30 mouse cellular contexts compared by ENCODE assay signal in the genomic region with DNA sequence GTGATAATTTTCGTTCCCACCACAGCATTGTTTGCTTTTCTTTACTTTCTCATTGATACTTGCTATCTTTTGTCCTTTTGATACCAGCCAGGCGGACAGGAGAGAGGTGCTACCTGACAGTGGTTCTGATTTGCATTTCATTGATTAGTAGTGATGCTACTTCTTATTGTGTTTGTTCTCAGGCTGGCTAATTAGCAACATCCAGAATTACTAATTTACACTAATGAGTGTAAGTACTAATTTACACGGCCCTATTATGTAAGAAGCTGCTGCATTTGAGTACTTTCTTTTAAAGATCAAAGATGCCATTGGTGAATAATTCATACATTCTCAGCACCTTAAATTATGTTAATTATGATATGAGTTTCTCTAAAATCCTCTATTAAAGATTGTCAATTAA. TPM values are rescaled to one million over a fixed set of nuclear protein-coding genes. Genes with fewer than 3 reads are reported as not detected.
DNase-seq lines count a peak whose midpoint lies in the region; ATAC-seq and TF ChIP-seq lines count a peak whose summit lies in the region.
"Had no signal": no experiment of that assay in that cellular context is flagged by ENCODE, and none has a peak within 500 bp of the region (broad histone marks: within the 10 kb centered on the region; RNA-seq: fewer than 3 reads in every experiment).

No protein-coding gene starts in this region.

- no peak overlapping the region for H3K27ac ChIP-seq in midbrain, embryonic 13.5 days
- no peak overlapping the region for H3K27ac ChIP-seq in midbrain, embryonic 14.5 days (replicated peaks; ENCODE audit: low read depth, low read length)
- no peak overlapping the region for H3K27ac ChIP-seq in forebrain, embryonic 15.5 days (replicated peaks)
- H3K27ac ChIP-seq: heart, embryonic 15.5 days; hindbrain, embryonic 10.5 days; hindbrain, embryonic 13.5 days had no signal

- no peak overlapping the region for H3K4me3 ChIP-seq in midbrain, embryonic 13.5 days (replicated peaks)
- H3K4me3 ChIP-seq in midbrain, embryonic 14.5 days (replicated peaks; ENCODE audit: low read depth, low read length) = no peak overlapping the region
- H3K4me3 ChIP-seq in forebrain, embryonic 15.5 days = no peak overlapping the region
- H3K4me3 ChIP-seq: heart, embryonic 12.5 days; heart, embryonic 15.5 days; hindbrain, embryonic 10.5 days; hindbrain, embryonic 13.5 days had no signal

- no peak overlapping the region for H3K4me2 ChIP-seq in midbrain, embryonic 13.5 days (replicated peaks)
- H3K4me2 ChIP-seq in midbrain, embryonic 14.5 days (ENCODE audit: low read length) = no peak overlapping the region
- no peak overlapping the region for H3K4me2 ChIP-seq in forebrain, embryonic 15.5 days (replicated peaks)
- H3K4me2 ChIP-seq: heart, embryonic 12.5 days; heart, embryonic 15.5 days; hindbrain, embryonic 13.5 days had no signal

- no peaks in the 10 kb centered on the region for H3K9me3 ChIP-seq in midbrain, embryonic 13.5 days
- H3K9me3 ChIP-seq in midbrain, embryonic 14.5 days (ENCODE audit: control insufficient read depth, low read length) = no peaks in the 10 kb centered on the region
- H3K9me3 ChIP-seq in forebrain, embryonic 15.5 days = no peaks in the 10 kb centered on the region
- H3K9me3 ChIP-seq: heart, embryonic 12.5 days; heart, embryonic 15.5 days; hindbrain, embryonic 10.5 days; hindbrain, embryonic 13.5 days had no signal

- DNase-seq in midbrain, embryonic 14.5 days = no peak
- DNase-seq in Muller cell, postnatal 12 days (ENCODE audit: inconsistent ontology term) = peak; percentile 7
- peak; percentile 51 for DNase-seq in brain, embryonic 14.5 days (ENCODE audit: low read depth)
- DNase-seq in left cerebral cortex, adult 9 months (ENCODE audit: low spot score in 2 of 2) = no peak
- no peak for DNase-seq in left cerebral cortex, postnatal 14 days (ENCODE audit: low spot score in 2 of 2)
- DNase-seq: adrenal gland, adult 8-10 months; adrenal gland, postnatal 25 days; cerebellum, adult 18-20 months; cerebellum, adult 9-10 months; cerebellum, postnatal 14 days; gastrocnemius, postnatal 25 days; heart, adult 18-20 months; heart, postnatal 10 days; heart, postnatal 36 days had no signal

- intact Hi-C loops in left cerebral cortex, postnatal 14 days (cut with DNase I) = no loop called here

- WGBS in midbrain, embryonic 13.5 days = 79% methylated on average over 3 of the region's 3 CpGs
- WGBS in midbrain, embryonic 14.5 days = 72% methylated on average over 3 of the region's 3 CpGs
- WGBS in forebrain, embryonic 15.5 days = 23% methylated on average over 3 of the region's 3 CpGs

- no peak for TF ChIP-seq CTCF in brain, embryonic 14.5 days (IDR thresholded peaks at IDR 0.05; ENCODE audit: borderline replicate concordance, extremely low read depth, insufficient read depth, insufficient read length)

- TF ChIP-seq POLR2A in brain, embryonic 14.5 days (IDR thresholded peaks at IDR 0.05; ENCODE audit: borderline replicate concordance, extremely low read depth, insufficient read depth, insufficient read length, poor library complexity, severe bottlenecking) = no peak

- 0 out of 2 replicates have a peak, but pooled peaks have one; percentile 14 for ATAC-seq in midbrain, embryonic 13.5 days
- ATAC-seq in midbrain, embryonic 14.5 days (ENCODE audit: low FRiP score, low TSS enrichment) = no peak
- peak; percentile 35; the same call in 1 of the 2 replicates for ATAC-seq in forebrain, embryonic 15.5 days (replicated peaks)
- ATAC-seq: activated CD4-positive, CD25-positive, alpha-beta regulatory T cell, adult 4 months; CD4-positive, CD25-positive, alpha-beta regulatory T cell, adult 4 months; hindbrain, embryonic 16.5 days; intestine, embryonic 16.5 days had no signal

- no peaks in the 10 kb centered on the region for H3K36me3 ChIP-seq in midbrain, embryonic 13.5 days
- H3K36me3 ChIP-seq in midbrain, embryonic 14.5 days (ENCODE audit: control insufficient read depth, insufficient read depth, low read length) = no peaks in the 10 kb centered on the region
- no peaks in the 10 kb centered on the region for H3K36me3 ChIP-seq in forebrain, embryonic 15.5 days
- H3K36me3 ChIP-seq: heart, embryonic 12.5 days; heart, embryonic 15.5 days; hindbrain, embryonic 10.5 days; hindbrain, embryonic 13.5 days had no signal

- H3K4me1 ChIP-seq in midbrain, embryonic 13.5 days (replicated peaks) = no peaks in the 10 kb centered on the region
- no peaks in the 10 kb centered on the region for H3K4me1 ChIP-seq in midbrain, embryonic 14.5 days (ENCODE audit: control insufficient read depth, insufficient read depth, low read length)
- H3K4me1 ChIP-seq in forebrain, embryonic 15.5 days = peaks cover 5% of the 10 kb centered on the region; the same call in 1 of the 2 replicates
- H3K4me1 ChIP-seq: heart, embryonic 12.5 days; heart, embryonic 15.5 days; hindbrain, embryonic 10.5 days; hindbrain, embryonic 13.5 days had no signal

- no peaks in the 10 kb centered on the region for H3K27me3 ChIP-seq in midbrain, embryonic 13.5 days
- no peaks in the 10 kb centered on the region for H3K27me3 ChIP-seq in midbrain, embryonic 14.5 days (ENCODE audit: control insufficient read depth, insufficient read depth, low read length)
- H3K27me3 ChIP-seq in forebrain, embryonic 15.5 days = no peaks in the 10 kb centered on the region
- H3K27me3 ChIP-seq: heart, embryonic 12.5 days; heart, embryonic 15.5 days; hindbrain, embryonic 13.5 days had no signal

- H3K9ac ChIP-seq in midbrain, embryonic 13.5 days (replicated peaks) = no peak overlapping the region
- no peak overlapping the region for H3K9ac ChIP-seq in midbrain, embryonic 14.5 days (replicated peaks; ENCODE audit: low read length)
- no peak overlapping the region for H3K9ac ChIP-seq in forebrain, embryonic 15.5 days (replicated peaks)
- H3K9ac ChIP-seq: heart, embryonic 12.5 days; heart, embryonic 15.5 days; hindbrain, embryonic 13.5 days had no signal

RNA-seq across cellular contexts. Expression of gene Khdc1b, which starts 53.4 kb away (rescaled TPM):
- polyA plus RNA-seq in midbrain, embryonic 13.5 days (2015; fragmentation: Nextera tagmentation; extraction: Ambion mirVana) = 0.16 TPM in 1 of 2 replicates, not detected in the other
- 0.12 TPM in 2 replicates for polyA plus RNA-seq in midbrain, embryonic 14.5 days (2014; fragmentation: Nextera tagmentation; extraction: Ambion mirVana)
- not detected in 2 replicates for polyA plus RNA-seq in brain, embryonic 14.5 days (2012; rRNA removed)
- 0.14 TPM in 1 of 2 replicates, not detected in the other for polyA plus RNA-seq in forebrain, embryonic 15.5 days (2015; fragmentation: Nextera tagmentation; extraction: Ambion mirVana)
- not detected for total RNA-seq in left cerebral cortex, postnatal 14 days (2021)
- total RNA-seq: adrenal gland, adult 8-10 months; adrenal gland, postnatal 25 days; gastrocnemius, adult 8-10 months; gastrocnemius, postnatal 25 days; heart, adult 18-20 months; heart, postnatal 10 days; heart, postnatal 36 days; MEL had no signal
- polyA plus RNA-seq: activated CD4-positive, CD25-positive, alpha-beta regulatory T cell, adult 4 months; C2C12; embryonic facial prominence, embryonic 11.5 days; embryonic facial prominence, embryonic 14.5 days; gonadal fat pad, adult 2 months; heart, embryonic 12.5 days; hindbrain, embryonic 10.5 days; hindbrain, embryonic 13.5 days; hindbrain, embryonic 16.5 days had no signal

Comparison
In these comparisons a context has a peak if more than half of its experiments do, and no peak if none do; other contexts are left out.
1. DNase-seq: peak in Muller cell, postnatal 12 days (single experiment) and brain, embryonic 14.5 days (single experiment); none in midbrain, embryonic 14.5 days (single experiment), left cerebral cortex, adult 9 months (0 of 2) and left cerebral cortex, postnatal 14 days (0 of 2).